Mouse (Mus musculus): ENCODE measurements around the gene Lgals2. TPM values are rescaled to one million over a fixed set of nuclear protein-coding genes. Genes with fewer than 3 reads are reported as not detected.

The Lgals2 gene
- total and polyA plus RNA-seq, 2 experiments from 2014 or later, result not detected

DNA sequence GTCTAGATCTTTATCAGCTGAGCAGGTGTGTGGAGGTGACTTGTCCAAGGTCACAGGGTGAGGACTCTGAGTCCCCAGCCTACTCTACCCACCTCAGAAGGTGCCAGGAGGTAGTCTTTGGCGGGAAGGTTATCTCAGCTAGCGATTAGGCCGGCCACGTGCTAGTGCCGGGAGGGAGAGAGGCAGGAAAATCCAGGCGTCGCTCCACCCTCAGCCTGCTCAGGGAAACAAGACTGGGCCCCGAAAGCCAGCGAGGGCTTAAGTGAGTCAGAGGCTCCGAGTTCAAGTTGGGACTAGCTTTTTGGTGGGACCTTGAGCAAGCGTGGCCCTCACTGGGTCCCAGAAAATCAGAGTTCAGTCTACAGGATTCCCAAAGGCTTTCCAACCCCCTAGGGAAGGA lies 10.0 kb downstream of the Lgals2 start:
- WGBS, result 59% methylated on average over 11 of the region's 11 CpGs
- no peak for ATAC-seq (ENCODE audit: low FRiP score)

DNA sequence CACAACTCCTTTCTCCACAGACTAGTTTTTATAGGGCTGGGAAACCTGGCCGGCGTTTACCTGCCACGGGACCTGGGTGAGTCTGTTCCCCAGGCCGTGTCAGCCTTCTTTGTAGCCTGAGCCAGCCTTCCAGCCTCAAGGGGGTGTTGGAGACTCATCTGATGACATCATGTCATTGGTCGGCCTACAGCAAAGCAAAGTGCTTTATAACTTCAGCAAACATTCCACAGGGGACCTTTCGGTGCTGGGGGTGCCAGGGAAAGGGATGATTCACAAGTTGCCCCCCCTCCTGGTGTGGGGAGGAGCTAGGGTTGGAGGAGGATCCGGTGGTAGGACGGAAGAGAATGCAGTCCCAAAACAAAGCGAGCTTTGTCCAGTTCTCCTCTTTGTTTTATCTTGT lies 10.5 kb downstream of the Lgals2 start:
- H3K9me3 ChIP-seq (ENCODE audit: low read length), result no peaks in the 10 kb centered on the region
- peaks cover 32% of the 10 kb centered on the region for H3K27me3 ChIP-seq (ENCODE audit: insufficient read depth, low read length)
- ATAC-seq (ENCODE audit: low FRiP score) (no peak), DNase-seq (ENCODE audit: low spot score) (peak; percentile 37)
- H3K4me3 ChIP-seq (ENCODE audit: low read depth, low read length), result no peak overlapping the region
- peak overlapping the region; percentile 61; the same call in 1 of the 2 replicates for H3K4me2 ChIP-seq (ENCODE audit: low read depth, low read length, poor library complexity, severe bottlenecking)
- no peaks in the 10 kb centered on the region for H3K36me3 ChIP-seq (ENCODE audit: insufficient read depth, low read length)
- no peak for TF ChIP-seq CTCF (IDR thresholded peaks at IDR 0.05)
- H3K27ac ChIP-seq (ENCODE audit: low read depth, low read length), result no peak overlapping the region
- 40% methylated on average over 9 of the region's 9 CpGs for WGBS
- peaks cover 5% of the 10 kb centered on the region; the same call in 1 of the 2 replicates for H3K4me1 ChIP-seq (ENCODE audit: insufficient read depth, low read length)
- H3K9ac ChIP-seq (replicated peaks; ENCODE audit: low read length, poor library complexity, severe bottlenecking), result no peak overlapping the region

More for the DNA sequence above, 10.0 kb downstream of the Lgals2 start:
- Histone ChIP-seq H3K36me3 (ENCODE audit: insufficient read depth, low read length) (no peaks in the 10 kb centered on the region), H3K9me3 (ENCODE audit: low read length) (no peaks in the 10 kb centered on the region), H3K27me3 (ENCODE audit: insufficient read depth, low read length) (peaks cover 32% of the 10 kb centered on the region), H3K27ac (ENCODE audit: low read depth, low read length) (no peak overlapping the region), H3K4me1 (ENCODE audit: insufficient read depth, low read length) (0 out of 2 replicates have a peak, but pooled peaks cover 3% of the 10 kb centered on the region), H3K4me2 (ENCODE audit: low read depth, low read length, poor library complexity, severe bottlenecking) (peak overlapping the region; percentile 61; the same call in 1 of the 2 replicates), H3K4me3 (ENCODE audit: low read depth, low read length) (no peak overlapping the region), H3K9ac (replicated peaks; ENCODE audit: low read length, poor library complexity, severe bottlenecking) (no peak overlapping the region)
- no peak for TF ChIP-seq CTCF (IDR thresholded peaks at IDR 0.05)
- DNase-seq (ENCODE audit: low spot score), result no peak

DNA sequence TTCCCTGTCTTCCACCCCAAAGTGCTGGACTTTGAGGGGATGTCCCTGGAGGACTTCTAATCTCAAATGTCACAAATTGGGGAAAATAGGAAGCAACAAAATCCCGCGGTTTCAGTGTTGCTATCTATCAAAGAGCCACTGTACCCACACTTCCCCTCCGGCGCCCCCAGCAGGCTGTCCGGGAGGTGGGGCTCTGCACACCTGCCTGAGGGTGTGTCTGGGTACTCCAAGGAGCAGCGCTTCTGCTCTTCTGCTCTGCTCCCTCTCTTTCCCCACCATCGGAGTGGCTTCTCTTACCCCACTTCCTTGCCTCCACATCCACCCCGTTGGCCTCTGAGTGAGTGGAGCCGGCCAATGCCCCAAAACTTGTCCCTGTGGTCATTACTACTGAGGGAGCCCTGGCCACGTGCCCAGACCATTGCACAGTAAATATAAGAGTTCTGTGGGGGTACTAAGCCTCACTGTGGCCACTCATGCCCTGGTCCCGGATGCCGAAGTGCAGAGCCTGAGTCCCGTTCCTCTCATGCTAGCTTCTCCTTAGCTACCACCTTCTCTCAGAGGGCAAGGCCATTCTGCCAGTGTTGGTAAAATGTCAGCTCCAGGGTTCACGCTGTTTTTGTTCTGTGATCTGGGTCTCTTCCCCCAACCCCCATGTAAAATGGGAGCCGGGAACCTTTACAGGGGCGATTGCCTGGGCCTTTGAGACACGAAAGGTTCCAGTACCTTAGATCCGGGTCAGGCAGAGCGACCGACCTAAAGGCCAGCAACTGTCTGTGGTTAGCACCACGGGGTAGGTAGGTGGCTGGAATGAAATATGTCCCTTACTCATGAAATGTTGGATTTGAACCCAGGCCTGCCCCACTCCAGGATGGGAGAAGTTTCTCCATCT lies 11.5 kb downstream of the Lgals2 start:
- 0 out of 2 replicates have a peak overlapping the region, but pooled peaks have one; percentile 4 for H3K9ac ChIP-seq (replicated peaks; ENCODE audit: low read length, poor library complexity, severe bottlenecking)
- H3K36me3 ChIP-seq (ENCODE audit: insufficient read depth, low read length), result no peaks in the 10 kb centered on the region
- 43% methylated on average over 21 of the region's 21 CpGs for WGBS
- peak; percentile 8; the same call in 1 of the 2 replicates for TF ChIP-seq CTCF (IDR thresholded peaks at IDR 0.05)
- H3K4me3 ChIP-seq (ENCODE audit: low read depth, low read length), result peak overlapping the region; percentile 36
- no peak for ATAC-seq (ENCODE audit: low FRiP score)
- H3K4me2 ChIP-seq (ENCODE audit: low read depth, low read length, poor library complexity, severe bottlenecking), result peak overlapping the region; percentile 61
- H3K27me3 ChIP-seq (ENCODE audit: insufficient read depth, low read length), result peaks cover 32% of the 10 kb centered on the region
- no peaks in the 10 kb centered on the region for H3K9me3 ChIP-seq (ENCODE audit: low read length)
- no peak overlapping the region for H3K27ac ChIP-seq (ENCODE audit: low read depth, low read length)
- peaks cover 10% of the 10 kb centered on the region; the same call in 1 of the 2 replicates for H3K4me1 ChIP-seq (ENCODE audit: insufficient read depth, low read length)
- no peak for DNase-seq (ENCODE audit: low spot score)

DNA sequence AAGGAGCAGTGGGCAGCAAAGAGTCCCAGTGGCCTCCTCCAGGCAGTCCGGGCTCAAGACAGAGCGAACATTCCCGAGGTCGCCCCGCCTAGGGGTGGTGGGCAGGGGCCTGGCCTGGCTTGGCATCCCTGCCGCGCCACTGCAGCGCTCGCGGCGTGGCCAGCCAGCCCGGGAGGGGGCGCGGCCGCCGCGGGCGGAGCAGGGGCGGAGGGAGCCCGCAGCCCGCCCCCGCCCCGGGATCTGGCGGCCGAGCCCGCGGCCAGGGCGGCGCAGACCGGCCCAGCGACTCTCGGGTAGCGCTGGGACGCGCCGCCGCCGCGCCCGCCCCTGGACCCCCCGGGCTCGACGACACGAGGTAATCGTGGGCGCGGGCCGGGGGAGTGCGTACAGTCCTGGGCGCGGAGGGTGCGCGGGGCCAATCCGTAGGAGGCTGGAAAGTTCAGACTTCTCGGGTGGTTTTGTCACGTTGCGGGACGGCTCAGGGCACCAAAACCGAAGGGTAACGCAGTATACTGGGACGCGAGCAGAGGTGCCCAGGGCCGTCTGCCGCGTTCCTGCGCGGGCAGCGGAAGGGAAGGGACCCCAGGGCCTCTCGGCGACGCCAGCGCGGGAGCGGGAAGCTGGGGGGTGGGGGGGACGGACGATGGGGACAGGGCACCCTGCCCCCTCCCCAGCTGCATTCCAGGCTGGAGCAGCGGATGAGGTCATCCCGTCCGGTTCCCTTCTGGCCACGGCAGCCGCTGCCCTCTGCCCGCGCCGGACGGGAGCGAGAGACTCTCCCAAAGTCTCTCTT lies 12.8 kb downstream of the Lgals2 start, which contains the start of gene Cdc42ep1:
Gene Cdc42ep1 (plus strand): TSS at position 254 of the 793 bp plus-strand sequence.
- Histone ChIP-seq H3K4me3 (ENCODE audit: low read depth, low read length) (peak within 1 kb of the TSS; percentile 36), H3K9me3 (ENCODE audit: low read length) (no peaks in the 10 kb centered on the region), H3K9ac (replicated peaks; ENCODE audit: low read length, poor library complexity, severe bottlenecking) (peak within 1 kb of the TSS; percentile 48), H3K4me1 (ENCODE audit: insufficient read depth, low read length) (peaks cover 10% of the 10 kb centered on the region; the same call in 1 of the 2 replicates), H3K36me3 (ENCODE audit: insufficient read depth, low read length) (no peaks in the 10 kb centered on the region), H3K4me2 (ENCODE audit: low read depth, low read length, poor library complexity, severe bottlenecking) (peak within 1 kb of the TSS; percentile 61), H3K27ac (ENCODE audit: low read depth, low read length) (peak within 1 kb of the TSS; percentile 58; the same call in 1 of the 2 replicates), H3K27me3 (ENCODE audit: insufficient read depth, low read length) (peaks cover 32% of the 10 kb centered on the region)
- WGBS, result 1% methylated on average over 64 of the region's 86 CpGs
- DNase-seq (ENCODE audit: low spot score) (peak; percentile 50), ATAC-seq (ENCODE audit: low FRiP score) (peak; percentile 76)
- TF ChIP-seq CTCF (IDR thresholded peaks at IDR 0.05), result no peak

DNA sequence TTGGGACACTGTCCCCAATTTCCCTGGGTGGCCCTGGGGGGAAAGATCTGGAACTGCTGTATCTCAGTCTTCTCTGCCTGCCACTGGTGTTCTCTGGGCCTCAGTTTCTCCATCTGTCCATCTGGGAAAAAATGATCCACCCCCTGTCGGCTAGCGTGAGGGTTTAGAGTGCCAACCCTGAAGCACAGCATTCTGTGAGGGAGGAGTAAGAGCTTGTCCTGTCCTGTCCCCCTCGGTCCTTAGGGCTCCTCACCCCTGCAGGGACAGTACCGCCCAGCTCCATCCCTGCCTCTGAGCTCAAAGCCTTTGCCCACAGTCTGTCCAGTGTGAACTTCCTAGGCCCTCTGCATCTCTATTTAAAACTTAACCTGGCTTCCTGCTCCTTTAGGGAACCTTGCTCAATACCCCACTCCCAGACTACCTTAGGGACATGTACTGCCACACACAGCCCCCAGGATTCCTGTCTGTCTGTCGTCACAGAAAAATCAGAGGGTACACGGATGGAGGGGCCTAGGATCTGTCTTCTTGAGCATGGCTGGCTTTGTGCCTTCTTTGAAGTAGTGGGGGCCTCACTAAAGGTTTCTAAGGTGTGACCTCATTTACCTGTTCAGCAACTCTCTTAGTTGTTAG lies 14.1 kb downstream of the Lgals2 start:
- no peak for TF ChIP-seq CTCF (IDR thresholded peaks at IDR 0.05)
- Histone ChIP-seq H3K4me3 (ENCODE audit: low read depth, low read length) (no peak overlapping the region), H3K4me2 (ENCODE audit: low read depth, low read length, poor library complexity, severe bottlenecking) (no peak overlapping the region), H3K27ac (ENCODE audit: low read depth, low read length) (no peak overlapping the region), H3K27me3 (ENCODE audit: insufficient read depth, low read length) (peaks cover 32% of the 10 kb centered on the region), H3K4me1 (ENCODE audit: insufficient read depth, low read length) (peaks cover 10% of the 10 kb centered on the region; the same call in 1 of the 2 replicates), H3K9me3 (ENCODE audit: low read length) (no peaks in the 10 kb centered on the region), H3K36me3 (ENCODE audit: insufficient read depth, low read length) (no peaks in the 10 kb centered on the region), H3K9ac (replicated peaks; ENCODE audit: low read length, poor library complexity, severe bottlenecking) (no peak overlapping the region)
- 55% methylated on average over 6 of the region's 6 CpGs for WGBS
- ATAC-seq (ENCODE audit: low FRiP score) (no peak), DNase-seq (ENCODE audit: low spot score) (no peak)

All from midbrain, postnatal 0 days (tissue).